Mouse (Mus musculus): ENCODE results near the gene Gnb3. TPM values are rescaled to one million over a fixed set of nuclear protein-coding genes. Genes with fewer than 3 reads are reported as not detected.
"Not testable (repeated sequence)": the region's sequence is repeated elsewhere in the genome, so short reads cannot be mapped to it uniquely, and the experiment has no call there.

Gnb3 gene
- polyA plus RNA-seq, 1 experiment from 2014 or later, result 0.29 TPM

DNA sequence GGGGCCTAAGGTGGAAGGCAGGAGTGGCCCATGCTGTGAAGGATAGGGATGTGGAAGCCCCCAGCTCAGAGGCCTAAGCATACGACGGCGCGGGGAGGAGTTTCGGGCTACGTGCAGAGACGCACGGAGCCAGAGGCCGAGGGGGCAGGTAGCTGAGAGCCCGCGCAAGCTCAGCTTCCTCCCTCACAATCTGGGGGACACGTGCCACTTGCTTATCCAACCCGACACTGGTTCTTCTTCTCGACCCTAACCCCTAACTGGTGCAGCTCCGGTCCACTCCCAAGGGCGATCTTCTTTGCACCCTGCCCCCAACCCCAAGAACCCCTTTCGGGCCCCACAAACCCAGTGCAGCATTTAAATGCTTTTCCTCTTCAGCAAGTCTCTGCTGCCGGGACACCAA is 26.6 kb downstream of the Gnb3 start:
- peak; percentile 66 for ATAC-seq (ENCODE audit: low read depth)
- Histone ChIP-seq H3K4me1 (replicated peaks; ENCODE audit: control insufficient read depth, insufficient read depth, low read length) (peaks cover 31% of the 10 kb centered on the region), H3K27ac (ENCODE audit: low read length) (peak overlapping the region; percentile 94), H3K9me3 (ENCODE audit: control insufficient read depth, low read length) (no peaks in the 10 kb centered on the region), H3K4me2 (ENCODE audit: low read depth, low read length) (peak overlapping the region; percentile 78), H3K36me3 (ENCODE audit: control insufficient read depth, insufficient read depth, low read length) (peaks cover 27% of the 10 kb centered on the region), H3K27me3 (ENCODE audit: control insufficient read depth, insufficient read depth, low read depth, low read length) (no peaks in the 10 kb centered on the region), H3K4me3 (ENCODE audit: low read length) (peak overlapping the region; percentile 82), H3K9ac (ENCODE audit: low read length) (peak overlapping the region; percentile 89)
- 1% methylated on average over 18 of the region's 18 CpGs for WGBS

DNA sequence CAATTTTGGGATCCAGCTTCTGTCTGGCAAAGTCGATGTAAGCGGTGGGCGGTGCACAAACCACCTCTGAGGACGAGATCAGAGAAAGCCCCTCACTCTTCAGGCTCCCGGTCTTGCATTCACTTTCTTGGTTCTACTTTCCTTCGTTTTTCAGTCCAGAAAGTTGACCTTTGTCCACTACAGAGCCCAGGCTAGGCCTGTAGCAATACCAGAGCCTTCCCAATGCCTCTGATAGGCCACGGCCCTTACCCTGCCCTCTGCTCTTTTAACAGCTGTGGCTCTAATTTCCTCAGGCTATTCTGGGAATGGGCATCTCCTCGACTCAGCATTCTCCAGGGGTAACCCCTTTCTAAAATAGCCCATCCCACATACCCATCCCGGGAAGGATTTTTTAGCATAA is 27.2 kb downstream of the Gnb3 start:
- Histone ChIP-seq H3K9me3 (ENCODE audit: control insufficient read depth, low read length) (no peaks in the 10 kb centered on the region), H3K27me3 (ENCODE audit: control insufficient read depth, insufficient read depth, low read depth, low read length) (no peaks in the 10 kb centered on the region), H3K4me1 (replicated peaks; ENCODE audit: control insufficient read depth, insufficient read depth, low read length) (peaks cover 35% of the 10 kb centered on the region), H3K27ac (ENCODE audit: low read length) (peak overlapping the region; percentile 94), H3K4me2 (ENCODE audit: low read depth, low read length) (peak overlapping the region; percentile 78), H3K36me3 (ENCODE audit: control insufficient read depth, insufficient read depth, low read length) (peaks cover 22% of the 10 kb centered on the region), H3K9ac (ENCODE audit: low read length) (peak overlapping the region; percentile 89), H3K4me3 (ENCODE audit: low read length) (peak overlapping the region; percentile 82)
- ATAC-seq (ENCODE audit: low read depth), result no peak
- 11% methylated on average over 9 of the region's 9 CpGs for WGBS

DNA sequence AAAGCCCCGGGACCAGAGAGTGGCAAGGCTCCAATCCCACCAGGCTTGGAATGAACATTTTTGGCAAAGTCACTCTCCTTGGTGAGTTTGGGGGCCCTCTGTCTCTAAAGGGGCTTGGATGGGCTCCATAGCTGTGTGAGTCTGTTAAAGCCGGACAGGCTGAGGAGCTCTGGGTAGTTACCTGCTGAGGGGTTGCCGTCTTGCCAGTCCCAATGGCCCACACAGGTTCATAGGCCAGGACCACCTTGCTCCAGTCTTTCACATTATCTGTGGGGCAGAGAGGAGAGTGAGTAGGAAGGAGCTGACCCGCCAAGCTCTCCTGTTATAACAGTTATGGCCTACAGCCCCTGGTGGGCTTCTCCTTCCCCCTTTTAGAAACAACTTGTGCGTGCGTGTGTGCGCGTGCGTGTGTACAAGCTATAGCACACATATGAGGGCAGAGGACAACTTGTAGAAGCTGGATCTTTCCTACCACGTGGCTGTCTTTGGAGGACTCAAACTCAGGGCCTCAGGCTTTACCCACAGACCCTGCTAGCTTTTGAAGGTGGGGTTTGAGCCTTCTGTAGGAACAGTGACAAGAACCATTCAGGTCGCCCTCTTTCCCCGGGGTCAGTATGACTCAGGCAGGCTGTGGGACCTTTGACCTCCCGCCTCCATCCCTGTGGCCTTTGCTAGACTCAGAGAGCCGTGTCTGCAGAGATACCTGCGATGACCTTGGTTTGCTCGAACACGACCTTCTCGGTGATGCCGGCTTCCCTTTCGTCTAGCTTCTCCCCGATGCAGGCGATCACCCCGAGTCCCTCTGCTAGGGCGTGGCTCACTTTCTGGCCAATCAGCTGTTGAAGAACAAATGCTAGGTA is 28.1 kb downstream of the Gnb3 start:
- 69% methylated on average over 24 of the region's 24 CpGs for WGBS
- Histone ChIP-seq H3K4me1 (replicated peaks; ENCODE audit: control insufficient read depth, insufficient read depth, low read length) (peaks cover 35% of the 10 kb centered on the region), H3K9me3 (ENCODE audit: control insufficient read depth, low read length) (no peaks in the 10 kb centered on the region), H3K27me3 (ENCODE audit: control insufficient read depth, insufficient read depth, low read depth, low read length) (no peaks in the 10 kb centered on the region), H3K4me3 (ENCODE audit: low read length) (peak overlapping the region; percentile 82), H3K9ac (ENCODE audit: low read length) (peak overlapping the region; percentile 89), H3K27ac (ENCODE audit: low read length) (no peak overlapping the region; the same call in 1 of the 2 replicates), H3K4me2 (ENCODE audit: low read depth, low read length) (peak overlapping the region; percentile 78), H3K36me3 (ENCODE audit: control insufficient read depth, insufficient read depth, low read length) (peaks cover 14% of the 10 kb centered on the region)
- no peak for ATAC-seq (ENCODE audit: low read depth)

GRCm38 (mm10) chr6:124811403-124811665 is 28.7 kb downstream of the Gnb3 start:
- Histone ChIP-seq H3K4me3 (ENCODE audit: low read length) (no peak overlapping the region), H3K4me1 (replicated peaks; ENCODE audit: control insufficient read depth, insufficient read depth, low read length) (peaks cover 39% of the 10 kb centered on the region), H3K27me3 (ENCODE audit: control insufficient read depth, insufficient read depth, low read depth, low read length) (no peaks in the 10 kb centered on the region), H3K36me3 (ENCODE audit: control insufficient read depth, insufficient read depth, low read length) (peaks cover 12% of the 10 kb centered on the region), H3K4me2 (ENCODE audit: low read depth, low read length) (no peak overlapping the region), H3K9me3 (ENCODE audit: control insufficient read depth, low read length) (no peaks in the 10 kb centered on the region), H3K9ac (ENCODE audit: low read length) (no peak overlapping the region), H3K27ac (ENCODE audit: low read length) (no peak overlapping the region)
- no peak for ATAC-seq (ENCODE audit: low read depth)
- WGBS, result 56% methylated on average over 4 of the region's 4 CpGs

DNA sequence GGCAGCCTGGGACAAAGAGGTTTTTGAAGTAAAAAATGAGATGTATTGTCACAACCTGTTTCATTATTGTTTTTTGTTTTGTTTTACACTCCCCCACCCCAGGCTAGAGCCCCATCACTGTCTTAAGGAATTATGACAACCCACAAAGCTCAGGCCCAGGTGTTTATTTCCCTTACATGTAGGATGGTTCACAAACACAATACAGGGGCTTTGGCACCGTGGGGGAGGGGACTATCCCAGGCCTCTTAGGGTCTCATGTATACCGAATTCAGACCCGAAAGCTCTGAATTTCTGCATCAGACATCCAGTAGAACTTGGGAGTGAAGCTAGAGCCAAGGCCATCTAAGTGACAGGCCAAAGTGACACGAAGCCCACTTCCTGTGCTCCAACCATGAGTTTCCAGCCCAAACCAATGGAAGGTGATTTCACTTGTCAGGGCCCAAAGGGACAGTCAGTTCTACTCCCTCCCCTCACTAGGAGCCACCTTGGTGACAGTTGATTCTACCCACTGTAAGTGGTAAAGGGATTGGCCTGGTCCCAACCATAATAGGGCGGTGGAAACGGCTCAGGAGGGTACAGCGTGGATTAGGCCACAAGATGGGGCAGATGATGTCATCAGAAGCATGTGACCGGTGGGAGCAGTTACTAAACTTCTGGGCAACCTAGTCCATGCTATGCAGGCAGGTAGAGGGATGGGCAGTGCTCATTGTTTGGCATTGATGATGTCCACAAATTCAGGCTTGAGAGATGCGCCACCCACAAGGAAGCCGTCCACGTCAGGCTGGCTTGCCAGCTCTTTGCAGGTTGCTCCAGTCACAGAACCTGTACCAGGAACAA is 29.3 kb downstream of the Gnb3 start:
- H3K9ac ChIP-seq (ENCODE audit: low read length); H3K27ac ChIP-seq (ENCODE audit: low read length); H3K4me2 ChIP-seq (ENCODE audit: low read depth, low read length); ATAC-seq (ENCODE audit: low read depth); H3K9me3 ChIP-seq (ENCODE audit: control insufficient read depth, low read length); H3K27me3 ChIP-seq (ENCODE audit: control insufficient read depth, insufficient read depth, low read depth, low read length); H3K4me3 ChIP-seq (ENCODE audit: low read length): not testable (repeated sequence)
- H3K4me1 ChIP-seq (replicated peaks; ENCODE audit: control insufficient read depth, insufficient read depth, low read length), result peaks cover 42% of the 10 kb centered on the region
- peaks cover 12% of the 10 kb centered on the region for H3K36me3 ChIP-seq (ENCODE audit: control insufficient read depth, insufficient read depth, low read length)
- 83% methylated on average over 10 of the region's 11 CpGs for WGBS

- peaks cover 40% of the 10 kb centered on the region for H3K4me1 ChIP-seq (replicated peaks; ENCODE audit: control insufficient read depth, insufficient read depth, low read length)
- H3K4me2 ChIP-seq (ENCODE audit: low read depth, low read length), result peak overlapping the region; percentile 98
- H3K36me3 ChIP-seq (ENCODE audit: control insufficient read depth, insufficient read depth, low read length), result peaks cover 12% of the 10 kb centered on the region
- no peaks in the 10 kb centered on the region for H3K9me3 ChIP-seq (ENCODE audit: control insufficient read depth, low read length)
- H3K4me3 ChIP-seq (ENCODE audit: low read length), result peak overlapping the region; percentile 77
- no peak for ATAC-seq (ENCODE audit: low read depth)
- peak overlapping the region; percentile 96 for H3K27ac ChIP-seq (ENCODE audit: low read length)
- H3K27me3 ChIP-seq (ENCODE audit: control insufficient read depth, insufficient read depth, low read depth, low read length), result no peaks in the 10 kb centered on the region
- WGBS, result 46% methylated on average over 14 of the region's 14 CpGs
- H3K9ac ChIP-seq (ENCODE audit: low read length), result peak overlapping the region; percentile 84
Observed at GRCm38 (mm10) chr6:124809775-124810538, 30.1 kb downstream of the Gnb3 start.

DNA sequence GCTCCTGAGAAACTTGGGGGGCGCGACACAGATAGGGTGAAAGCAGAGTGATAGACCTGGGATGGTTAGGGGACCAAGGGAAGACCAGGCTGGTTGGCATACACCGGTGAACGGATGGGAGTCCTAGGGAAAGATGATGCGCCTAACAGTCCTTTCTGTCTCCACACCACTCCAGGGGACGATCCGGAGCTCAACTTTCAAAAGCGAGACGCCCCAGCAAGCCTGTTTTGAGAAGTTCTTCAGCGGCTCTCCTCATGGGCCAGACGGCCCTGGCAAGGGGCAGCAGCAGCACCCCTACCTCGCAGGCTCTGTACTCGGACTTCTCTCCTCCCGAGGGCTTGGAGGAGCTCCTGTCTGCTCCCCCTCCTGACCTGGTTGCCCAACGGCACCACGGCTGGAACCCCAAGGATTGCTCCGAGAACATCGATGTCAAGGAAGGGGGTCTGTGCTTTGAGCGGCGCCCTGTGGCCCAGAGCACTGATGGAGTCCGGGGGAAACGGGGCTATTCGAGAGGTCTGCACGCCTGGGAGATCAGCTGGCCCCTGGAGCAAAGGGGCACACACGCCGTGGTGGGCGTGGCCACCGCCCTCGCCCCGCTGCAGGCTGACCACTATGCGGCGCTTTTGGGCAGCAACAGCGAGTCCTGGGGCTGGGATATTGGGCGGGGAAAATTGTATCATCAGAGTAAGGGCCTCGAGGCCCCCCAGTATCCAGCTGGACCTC is 30.9 kb downstream of the Gnb3 start:
- ATAC-seq (ENCODE audit: low read depth), result peak; percentile 26
- peaks cover 12% of the 10 kb centered on the region for H3K36me3 ChIP-seq (ENCODE audit: control insufficient read depth, insufficient read depth, low read length)
- H3K4me3 ChIP-seq (ENCODE audit: low read length), result peak overlapping the region; percentile 77
- peaks cover 33% of the 10 kb centered on the region for H3K4me1 ChIP-seq (replicated peaks; ENCODE audit: control insufficient read depth, insufficient read depth, low read length)
- WGBS, result under 1% methylated on average over 35 of the region's 35 CpGs
- peak overlapping the region; percentile 96 for H3K27ac ChIP-seq (ENCODE audit: low read length)
- H3K27me3 ChIP-seq (ENCODE audit: control insufficient read depth, insufficient read depth, low read depth, low read length), result no peaks in the 10 kb centered on the region
- no peaks in the 10 kb centered on the region for H3K9me3 ChIP-seq (ENCODE audit: control insufficient read depth, low read length)
- H3K9ac ChIP-seq (ENCODE audit: low read length), result peak overlapping the region; percentile 84
- H3K4me2 ChIP-seq (ENCODE audit: low read depth, low read length), result peak overlapping the region; percentile 98

DNA sequence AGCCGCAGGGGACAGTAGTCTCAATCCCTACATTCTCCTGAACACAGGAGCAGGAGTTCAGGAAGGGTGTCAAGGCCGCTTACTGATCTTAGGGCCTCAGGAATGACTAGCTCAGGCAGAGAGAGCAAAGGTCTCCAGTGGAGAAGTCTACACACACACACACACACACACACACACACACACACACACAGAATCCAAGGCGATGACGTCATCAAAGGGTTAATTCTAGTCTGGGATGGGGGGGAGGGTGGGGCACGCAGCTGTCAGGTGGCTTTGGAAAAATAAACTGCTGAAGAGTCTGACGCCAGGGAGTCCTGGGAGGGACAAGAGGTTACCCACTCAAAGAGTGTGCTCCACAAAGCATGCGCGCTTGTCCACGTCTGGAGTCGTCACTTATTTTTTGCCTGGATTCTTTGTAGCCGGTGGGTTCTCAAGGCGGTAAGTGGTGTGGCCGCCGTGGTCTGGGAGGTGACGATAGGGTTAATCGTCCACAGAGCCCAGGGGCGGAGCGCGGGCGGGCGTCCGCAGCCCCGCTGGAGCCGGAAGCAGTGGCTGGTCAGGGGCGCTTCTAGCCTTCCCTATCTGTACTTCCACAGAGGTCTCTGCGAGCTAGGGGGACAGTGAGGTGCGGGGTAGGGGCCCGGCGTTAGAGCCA is 31.6 kb downstream of the Gnb3 start, which contains the start of gene Spsb2:
Spsb2 (plus strand) TSS at position 304 of the 655 bp plus-strand sequence.
- Histone ChIP-seq H3K27ac (ENCODE audit: low read length) (peak within 1 kb of the TSS; percentile 96), H3K4me3 (ENCODE audit: low read length) (peak within 1 kb of the TSS; percentile 77), H3K9me3 (ENCODE audit: control insufficient read depth, low read length) (no peaks in the 10 kb centered on the region), H3K36me3 (ENCODE audit: control insufficient read depth, insufficient read depth, low read length) (peaks cover 12% of the 10 kb centered on the region), H3K4me2 (ENCODE audit: low read depth, low read length) (peak within 1 kb of the TSS; percentile 98), H3K4me1 (replicated peaks; ENCODE audit: control insufficient read depth, insufficient read depth, low read length) (peaks cover 31% of the 10 kb centered on the region), H3K9ac (ENCODE audit: low read length) (peak within 1 kb of the TSS; percentile 84), H3K27me3 (ENCODE audit: control insufficient read depth, insufficient read depth, low read depth, low read length) (no peaks in the 10 kb centered on the region)
- ATAC-seq (ENCODE audit: low read depth), result peak; percentile 72
- 2% methylated on average over 29 of the region's 29 CpGs for WGBS
